Mouse (Mus musculus) kidney, postnatal 36 days (tissue): ENCODE measurements around the gene Stat3.

Experiments
- DNase-seq, 2 experiments: peaks; one replicate each; pipeline ENCODE4 v3.0.0; 2021 to 2022; ENCODE audit warnings: mixed read lengths in 2 of 2

Gene Stat3

DNA sequence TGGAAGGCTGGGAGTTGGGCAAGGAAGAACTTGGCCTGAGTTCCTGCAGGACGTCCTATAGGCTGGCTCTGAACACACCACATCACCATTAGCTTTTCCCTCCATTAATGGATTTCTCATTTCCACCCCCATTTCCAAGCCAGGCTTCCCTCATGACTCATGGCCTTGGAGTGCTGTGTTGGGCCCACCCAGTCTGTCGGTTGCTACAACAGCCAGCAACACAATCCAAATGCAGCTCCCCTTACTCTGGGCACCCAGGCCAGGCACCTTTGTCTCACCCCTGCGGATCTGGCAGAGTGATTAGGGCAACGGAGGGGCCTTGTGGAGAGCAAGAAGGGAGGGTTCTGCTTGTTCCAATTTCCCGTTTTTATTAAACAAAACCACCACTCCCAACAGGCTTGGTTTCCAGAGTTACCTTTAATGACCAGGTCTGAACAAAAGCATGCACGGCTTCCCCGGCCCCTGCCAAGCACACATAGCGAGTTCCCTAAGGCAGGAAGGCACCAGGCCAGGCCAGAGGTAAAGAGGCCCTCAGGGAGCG lies 23.1 kb upstream of the Stat3 start:
- no peak for DNase-seq

DNA sequence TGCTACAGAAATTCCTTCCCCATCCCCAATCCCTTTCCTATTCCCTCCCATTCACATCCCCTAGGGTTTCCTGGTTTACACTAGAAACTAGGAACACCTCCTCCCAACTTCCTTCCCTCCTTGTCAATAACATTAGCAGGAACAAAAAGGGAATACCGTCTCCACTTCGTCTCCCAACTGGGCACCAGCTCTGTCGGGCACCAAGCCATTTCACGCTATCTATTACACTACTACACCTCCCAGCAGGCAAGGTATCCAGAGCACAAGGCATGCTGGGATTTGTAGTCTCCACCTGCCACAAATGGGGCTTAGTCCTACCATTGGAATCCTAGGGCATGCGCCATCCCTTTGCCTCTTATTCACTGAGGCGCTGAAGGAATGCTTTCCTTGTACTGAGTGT lies 21.2 kb upstream of the Stat3 start:
- DNase-seq = peak; percentile 84 to 85

DNA sequence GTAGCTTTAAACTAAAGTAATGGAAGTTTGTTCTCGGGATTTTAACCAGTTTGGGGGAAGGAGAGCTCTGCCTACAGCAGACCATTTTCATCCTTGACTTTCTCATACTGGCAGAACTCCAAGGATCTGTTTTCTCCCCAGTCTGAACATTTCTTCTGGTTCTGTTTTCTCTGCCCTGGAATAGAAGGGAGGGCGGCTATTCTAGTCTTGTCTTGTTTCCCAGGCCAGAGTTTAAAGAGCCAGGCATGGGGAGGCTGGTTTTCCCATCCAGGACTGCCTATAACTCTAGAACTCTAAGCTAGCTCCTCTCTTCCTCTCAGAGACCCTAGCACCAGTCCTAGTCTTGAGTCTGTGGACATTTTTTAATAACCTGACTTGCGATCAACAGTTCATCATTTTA lies 20.5 kb upstream of the Stat3 start:
- no peak for DNase-seq

DNA sequence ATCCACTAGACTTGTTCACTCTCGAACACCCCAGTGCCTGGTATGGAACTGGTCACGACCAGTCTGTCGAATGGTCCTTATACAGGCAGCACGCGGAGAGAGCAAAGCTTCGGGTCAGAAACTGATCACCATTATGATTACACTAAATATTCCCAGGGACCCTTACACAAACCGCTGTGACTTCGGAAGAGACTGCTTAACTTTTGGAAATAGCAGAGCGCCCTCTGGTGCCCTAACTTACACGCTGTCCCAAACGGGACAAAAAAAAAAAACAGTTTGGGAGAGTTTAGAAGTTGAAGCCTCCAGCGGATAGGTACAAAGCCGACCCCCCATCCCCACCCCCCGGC lies 20.1 kb upstream of the Stat3 start:
- peak; percentile 69 to 88 for DNase-seq

DNA sequence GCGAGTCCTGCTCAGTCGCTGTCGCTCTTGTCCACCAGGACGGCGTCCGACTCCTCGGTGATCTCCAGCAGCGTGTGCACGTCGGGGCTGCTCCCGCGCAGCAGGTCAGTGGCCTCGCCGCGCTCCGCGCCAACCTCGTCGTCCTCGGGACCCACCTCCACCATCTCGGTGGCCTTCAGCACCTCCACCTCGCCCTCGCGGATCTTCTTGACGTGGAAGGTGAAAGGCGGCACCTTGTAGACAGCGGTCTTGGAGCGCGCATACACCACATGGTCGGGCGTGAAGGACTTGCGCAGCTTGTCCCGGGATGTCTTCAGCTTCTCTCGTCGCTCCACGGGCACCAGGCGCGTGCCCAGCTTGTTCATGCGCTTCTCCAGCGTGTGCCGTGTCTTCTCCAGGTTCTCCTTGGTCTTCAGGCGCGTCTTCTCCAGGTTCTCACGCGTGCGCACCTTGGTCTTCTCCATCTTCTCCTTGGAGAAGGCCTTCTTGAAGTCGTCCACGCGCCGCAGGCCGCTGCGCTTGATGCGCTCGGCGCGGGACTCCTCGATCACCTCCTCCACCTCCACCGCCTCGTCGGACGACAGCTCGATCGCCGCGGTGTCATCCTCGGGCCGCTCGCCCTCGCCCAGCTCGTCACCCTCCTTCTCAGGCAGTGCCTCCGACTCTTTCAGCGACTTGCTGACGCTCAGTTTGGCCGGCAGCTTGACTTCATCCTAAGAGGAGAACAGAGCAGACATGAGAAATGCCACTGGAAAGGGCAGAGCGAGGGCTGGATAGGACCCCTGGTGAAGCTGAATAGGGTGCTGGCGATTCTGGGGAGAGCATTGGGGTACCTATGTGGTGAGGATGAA lies 19.5 kb upstream of the Stat3 start:
- DNase-seq = peak in 1 of 2 experiments; percentile 27

DNA sequence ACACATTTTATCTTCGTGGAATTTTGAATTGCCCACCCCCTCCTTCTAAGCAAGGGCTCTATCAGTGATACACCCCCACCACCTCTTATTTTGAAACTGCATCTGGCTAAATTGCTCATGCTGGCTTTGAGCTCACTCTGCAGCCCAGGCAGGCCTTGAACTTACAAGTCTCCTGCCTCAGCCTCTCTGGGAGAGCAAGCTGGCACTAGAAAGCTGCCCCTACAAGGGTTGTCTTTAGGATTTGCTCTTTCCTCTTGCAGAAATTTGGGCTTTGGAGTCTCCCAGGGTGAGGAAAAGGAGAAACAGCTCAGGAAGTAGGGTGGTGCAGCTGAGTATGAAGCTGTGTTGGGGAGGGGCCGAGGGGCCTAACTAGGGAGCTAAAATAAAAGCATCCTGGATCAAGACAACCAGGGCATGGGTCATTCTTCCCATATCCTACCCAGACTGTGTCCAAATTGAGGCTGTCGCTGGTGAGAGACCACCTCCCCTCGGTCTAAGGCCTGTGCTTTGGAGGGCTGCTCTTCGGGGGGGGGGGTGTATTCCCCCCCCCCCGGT lies 18.7 kb upstream of the Stat3 start:
- DNase-seq = no peak

DNA sequence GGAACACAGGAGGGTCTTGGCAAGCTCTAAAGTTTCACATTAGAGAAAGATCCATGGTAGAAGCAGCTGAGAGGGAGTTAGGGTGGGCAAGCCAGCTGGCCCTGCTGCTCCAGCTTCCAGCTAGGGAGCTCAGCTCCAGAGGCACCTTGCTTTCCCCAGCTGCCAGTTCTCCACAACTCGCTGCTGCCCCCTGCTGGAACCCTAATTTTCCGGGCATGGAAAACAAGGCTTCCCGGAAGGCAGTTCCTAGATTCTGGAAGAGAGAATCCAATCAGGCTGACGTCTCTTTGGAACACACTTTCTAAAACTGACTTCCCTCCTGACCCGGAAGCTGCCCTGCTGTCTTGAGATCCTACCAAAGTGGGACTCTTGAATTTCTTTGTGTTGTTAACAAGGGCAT lies 17.9 kb upstream of the Stat3 start:
- peak; percentile 90 to 98 for DNase-seq

DNA sequence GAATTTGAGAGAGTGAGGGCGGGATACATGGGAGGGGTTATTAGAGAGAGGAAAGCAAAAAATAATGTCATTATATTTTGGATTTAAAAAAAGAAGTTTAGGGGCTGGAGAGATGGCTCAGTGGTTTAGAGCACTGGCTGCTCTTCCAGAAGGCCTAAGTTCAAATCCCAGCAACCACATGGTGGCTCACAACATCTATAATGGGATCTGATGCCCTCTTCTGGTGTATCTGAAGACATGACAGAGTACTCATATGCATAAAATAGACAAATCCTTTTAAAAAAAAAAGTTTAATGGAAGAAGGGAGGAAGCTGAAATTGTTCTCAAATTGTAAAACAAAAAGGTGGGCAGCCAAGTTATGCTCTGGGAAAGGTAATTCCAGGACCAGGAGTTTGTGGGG lies 10.2 kb upstream of the Stat3 start:
- DNase-seq = no peak

DNA sequence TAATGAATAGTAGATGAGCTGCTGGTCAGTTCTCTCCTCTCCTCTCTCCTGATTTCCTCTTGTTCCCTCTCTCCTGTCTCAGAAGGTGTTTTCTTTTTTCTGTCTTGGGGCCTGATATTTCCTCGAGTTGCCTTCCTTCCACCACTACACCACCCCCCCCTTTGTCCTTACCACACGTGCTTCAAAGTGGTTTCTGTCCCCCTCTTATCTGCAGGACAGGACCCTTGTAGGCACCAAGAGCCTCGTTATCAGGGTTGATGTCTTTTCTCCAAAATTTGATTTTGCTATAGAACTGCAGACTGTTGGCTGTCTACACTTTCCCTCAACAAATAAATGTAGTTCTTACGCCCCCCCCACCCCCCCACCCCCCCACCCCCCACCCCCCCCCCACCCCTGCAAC lies 9.0 kb upstream of the Stat3 start:
- DNase-seq = no peak

DNA sequence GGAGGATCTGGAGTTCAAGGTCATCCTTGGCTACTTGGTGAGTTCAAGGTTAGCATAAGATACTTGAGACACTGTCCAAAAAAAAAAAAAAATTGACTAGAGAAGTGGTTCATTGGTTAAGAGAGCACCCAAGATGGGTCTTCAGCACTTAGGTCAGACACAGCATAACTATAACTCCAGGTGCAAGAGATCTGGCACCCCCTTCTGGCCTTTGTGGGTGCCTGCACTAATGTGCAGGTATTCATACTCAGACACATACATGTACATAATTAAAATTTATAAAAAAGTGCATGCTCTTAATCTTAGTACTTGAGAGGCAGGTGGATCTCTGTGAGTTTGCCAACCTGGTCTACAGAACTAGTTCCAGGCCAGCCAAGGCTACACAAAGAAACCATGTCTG lies 8.2 kb upstream of the Stat3 start:
- peak in 1 of 2 experiments; percentile 34 for DNase-seq

DNA sequence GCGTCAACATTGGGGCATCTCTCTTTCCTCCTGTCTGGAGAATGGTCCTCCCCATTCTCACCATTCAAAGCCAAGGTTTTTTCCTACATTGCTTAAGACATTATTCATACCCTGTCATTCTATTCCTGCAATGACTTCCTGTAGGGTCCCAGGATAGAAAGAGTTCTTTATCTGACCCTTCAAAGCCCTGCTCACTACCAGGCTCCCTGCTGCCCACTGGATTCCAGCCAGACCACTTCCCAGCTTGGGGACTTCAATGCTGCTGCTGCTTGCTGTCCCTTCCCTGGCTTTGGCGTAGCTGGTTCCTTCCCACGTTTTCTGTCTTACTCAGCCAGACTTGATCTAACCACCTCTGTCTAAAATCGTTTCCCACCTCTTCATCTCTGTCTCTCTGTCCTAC lies 7.5 kb upstream of the Stat3 start:
- DNase-seq = peak in 1 of 2 experiments; percentile 62

DNA sequence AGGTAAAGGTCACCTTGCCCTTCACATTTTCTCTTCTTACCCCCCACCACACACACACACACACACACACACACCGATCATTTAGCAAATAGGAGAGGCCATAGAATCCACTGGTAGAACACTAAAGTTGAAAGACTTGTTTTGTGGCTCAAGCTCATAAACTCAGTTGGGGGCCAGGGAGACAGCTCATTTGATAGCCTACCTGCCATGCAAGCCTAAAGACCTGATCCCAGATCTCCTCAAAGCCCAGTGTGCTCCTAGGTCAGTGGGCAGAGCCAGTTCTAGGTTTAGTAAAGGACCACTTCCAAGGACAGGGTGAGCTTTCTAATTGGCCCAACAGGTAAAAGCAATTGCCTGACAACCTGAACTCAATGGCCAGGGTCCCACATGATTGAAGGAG lies 3.0 kb upstream of the Stat3 start:
- DNase-seq = no peak

DNA sequence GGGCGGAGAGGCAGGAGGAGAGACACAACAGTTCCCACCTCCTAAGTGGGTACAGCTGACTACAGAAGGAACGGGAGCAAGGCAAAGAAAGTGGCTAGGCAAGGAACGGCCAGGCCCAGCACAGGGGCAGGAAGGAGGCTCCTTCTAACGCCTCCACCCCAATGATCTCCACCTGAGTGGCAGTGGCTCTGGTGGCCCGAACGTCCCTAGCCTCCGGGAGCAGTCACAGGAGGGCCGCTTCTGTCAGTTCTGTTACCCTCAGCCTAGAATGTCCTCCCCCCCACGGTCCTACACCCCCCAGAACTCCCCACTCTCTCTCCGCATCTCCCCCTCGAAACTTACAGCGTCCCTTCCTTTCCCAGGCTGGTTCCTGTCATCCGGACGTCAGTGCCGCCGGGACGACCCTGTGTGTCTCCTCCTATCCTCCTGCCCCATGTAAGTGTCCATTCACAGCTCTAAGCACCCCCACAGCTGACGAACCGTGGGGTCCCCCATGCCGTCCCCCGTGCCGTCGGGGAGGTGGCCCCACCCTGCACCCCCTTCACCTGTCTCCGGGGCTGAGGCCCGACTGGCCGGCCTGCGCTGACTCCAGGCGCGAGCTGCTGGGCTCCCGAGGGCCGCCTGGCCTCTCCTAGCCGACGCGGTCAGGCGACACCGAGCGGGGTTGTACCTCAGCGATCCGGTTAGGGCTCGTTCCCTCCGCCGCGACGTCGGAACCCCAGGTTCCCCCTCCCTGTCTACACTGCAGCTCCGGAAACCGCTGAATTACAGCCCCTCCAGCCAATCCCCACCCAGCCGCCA lies 429 bp downstream of the Stat3 start:
- peak; percentile 36 to 57 for DNase-seq

DNA sequence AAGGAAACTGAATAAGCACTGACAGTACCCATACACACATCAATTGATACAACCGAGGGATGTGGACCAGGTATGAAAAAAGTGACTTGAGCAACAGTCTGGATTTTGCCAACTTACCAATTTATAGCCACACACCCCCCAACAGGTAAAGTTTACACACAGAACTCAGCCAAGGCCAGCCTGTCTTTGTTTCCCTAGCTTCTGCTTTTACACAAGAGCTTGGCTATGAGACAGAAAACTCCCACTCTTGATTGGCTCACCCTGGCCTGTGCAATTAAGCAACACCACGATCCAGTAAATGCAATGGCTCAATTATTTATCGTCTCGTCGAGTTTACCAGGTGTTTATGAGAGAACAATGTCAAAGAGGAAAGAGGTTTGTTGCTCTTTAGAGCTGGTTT lies 1.2 kb downstream of the Stat3 start:
- peak; percentile 26 to 50 for DNase-seq

DNA sequence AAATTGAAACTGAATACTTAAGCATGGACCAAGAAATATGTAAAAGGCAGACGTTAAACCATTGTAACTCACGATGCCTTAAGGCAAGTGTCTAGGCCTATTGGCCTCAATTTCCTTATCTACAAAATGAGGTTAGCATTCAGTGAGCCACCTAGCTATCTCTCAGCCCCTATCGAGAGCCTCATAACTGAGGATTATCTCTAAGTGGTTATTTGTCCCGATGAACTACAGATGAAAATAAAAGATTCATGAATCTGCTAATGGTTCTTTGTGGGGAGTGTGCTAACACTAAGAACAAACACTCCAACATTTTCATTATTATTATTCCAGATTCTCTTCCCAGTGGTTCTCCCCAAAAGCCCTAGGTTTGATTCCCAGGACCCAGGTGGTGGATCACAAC lies 2.0 kb downstream of the Stat3 start:
- DNase-seq = no peak

DNA sequence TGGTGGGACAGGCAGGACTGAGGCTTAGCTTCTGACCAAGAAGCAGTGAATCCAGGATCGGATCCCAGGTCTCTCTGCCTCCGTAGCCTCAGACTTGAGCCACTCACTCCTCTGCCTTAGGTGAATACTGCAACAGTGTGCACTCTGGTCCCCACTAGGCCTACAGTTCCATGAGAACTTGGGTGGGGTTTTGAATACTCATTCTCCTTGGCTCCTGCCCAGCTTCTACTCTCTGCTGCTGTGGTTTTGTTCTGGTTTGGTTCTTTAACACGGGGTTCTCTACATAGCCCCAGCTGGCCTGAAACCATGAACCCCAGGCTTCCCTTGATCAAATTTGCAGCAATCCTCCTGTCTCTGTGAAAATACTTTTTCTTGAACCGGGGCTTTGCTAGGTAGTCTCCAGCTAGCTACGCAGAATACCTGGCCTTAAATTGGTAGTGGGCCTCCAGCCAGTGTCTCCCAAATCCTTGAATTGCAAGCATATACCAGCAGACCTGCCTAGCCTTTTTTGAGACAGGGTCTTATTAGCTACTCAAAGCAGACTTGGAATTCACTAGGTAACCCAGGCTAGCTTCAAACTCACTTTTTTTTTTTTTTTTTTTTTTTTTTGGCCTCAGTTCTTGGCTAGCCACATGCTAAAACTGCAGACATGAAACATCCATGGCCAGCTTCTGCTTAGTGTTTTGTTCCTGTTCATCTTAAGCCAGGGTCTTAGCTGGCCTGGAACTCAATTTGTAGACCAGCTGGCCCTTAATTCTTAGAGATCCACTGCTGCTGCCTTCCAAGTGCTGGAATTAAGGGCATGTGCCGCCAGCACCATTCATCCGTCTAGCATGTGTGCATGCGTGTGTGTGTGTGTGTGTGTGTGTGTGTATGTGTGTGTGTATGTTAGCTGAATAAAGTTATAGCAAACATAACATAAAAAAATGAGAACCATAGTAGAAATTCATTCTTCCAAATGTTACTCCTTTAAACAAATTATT lies 3.7 kb downstream of the Stat3 start:
- peak; percentile 30 to 34 for DNase-seq

DNA sequence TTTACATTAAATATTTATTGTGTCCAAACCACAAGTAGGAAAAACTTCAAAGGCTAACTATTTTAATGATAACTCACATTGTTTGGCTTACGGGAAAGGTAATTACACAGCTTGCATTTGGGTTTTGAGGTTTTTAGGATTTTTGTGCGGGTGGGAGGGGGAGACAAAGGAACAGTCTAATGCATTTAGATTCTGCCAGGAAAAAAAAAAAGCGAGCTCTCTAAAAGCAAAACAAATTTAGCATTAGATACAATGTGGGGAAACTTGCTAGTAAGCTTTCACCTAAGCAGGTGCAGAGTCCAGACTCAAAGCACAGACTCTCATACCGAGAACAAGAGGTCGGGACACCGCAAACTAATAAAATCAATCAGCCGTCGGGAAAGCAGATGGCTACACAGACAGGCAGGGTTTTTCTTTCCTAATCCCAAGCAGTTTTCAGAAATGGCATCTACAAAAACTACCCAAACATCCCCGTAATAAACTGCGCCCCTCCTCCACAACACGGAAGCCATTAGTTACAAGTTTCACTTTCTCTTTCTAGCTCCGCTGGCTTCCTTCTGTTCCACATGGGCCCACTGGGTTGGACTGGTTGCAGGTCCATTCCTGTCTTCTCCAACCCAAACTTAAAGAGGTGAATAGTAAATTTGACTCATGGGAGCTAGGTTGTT lies 8.0 kb downstream of the Stat3 start:
- DNase-seq = peak; percentile 66 to 72

DNA sequence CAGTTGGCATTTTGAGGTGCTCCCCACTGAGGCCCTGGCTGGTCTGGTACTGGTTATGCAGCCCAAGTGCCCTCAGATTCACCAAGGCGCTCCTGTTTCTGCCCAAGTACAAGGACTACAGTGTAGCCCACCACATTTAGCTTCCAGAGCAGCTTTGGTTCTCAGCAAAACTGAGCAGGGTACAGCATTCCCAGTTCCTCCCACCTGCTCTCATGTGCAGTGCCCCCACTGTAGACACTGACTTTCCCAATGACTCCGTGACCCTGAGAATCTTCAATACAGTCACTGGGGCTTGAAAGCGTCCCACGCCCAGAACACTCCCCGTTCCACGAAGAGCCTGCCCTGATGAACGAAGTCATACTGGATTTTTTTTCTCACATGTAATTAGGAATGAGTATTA lies 8.7 kb downstream of the Stat3 start:
- DNase-seq = no peak

DNA sequence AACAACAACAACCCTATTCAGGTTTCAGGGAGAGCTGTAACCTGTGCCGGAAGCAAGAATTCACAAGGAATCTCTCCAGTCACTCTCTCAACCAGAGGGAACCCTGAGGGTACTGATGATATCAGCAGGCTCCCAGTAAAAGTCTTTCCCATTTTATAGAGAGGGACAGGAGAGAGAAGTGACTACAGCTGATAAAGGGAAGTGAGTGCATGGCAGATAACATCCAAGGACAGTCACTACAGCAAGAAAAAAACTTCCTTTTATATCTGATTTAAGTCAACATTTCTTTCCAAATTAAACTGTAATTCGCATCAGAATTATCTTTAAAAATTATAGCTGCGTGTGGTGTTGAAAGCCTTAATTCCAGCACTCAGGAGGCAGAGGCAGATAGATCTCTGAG lies 12.0 kb downstream of the Stat3 start:
- DNase-seq = no peak

DNA sequence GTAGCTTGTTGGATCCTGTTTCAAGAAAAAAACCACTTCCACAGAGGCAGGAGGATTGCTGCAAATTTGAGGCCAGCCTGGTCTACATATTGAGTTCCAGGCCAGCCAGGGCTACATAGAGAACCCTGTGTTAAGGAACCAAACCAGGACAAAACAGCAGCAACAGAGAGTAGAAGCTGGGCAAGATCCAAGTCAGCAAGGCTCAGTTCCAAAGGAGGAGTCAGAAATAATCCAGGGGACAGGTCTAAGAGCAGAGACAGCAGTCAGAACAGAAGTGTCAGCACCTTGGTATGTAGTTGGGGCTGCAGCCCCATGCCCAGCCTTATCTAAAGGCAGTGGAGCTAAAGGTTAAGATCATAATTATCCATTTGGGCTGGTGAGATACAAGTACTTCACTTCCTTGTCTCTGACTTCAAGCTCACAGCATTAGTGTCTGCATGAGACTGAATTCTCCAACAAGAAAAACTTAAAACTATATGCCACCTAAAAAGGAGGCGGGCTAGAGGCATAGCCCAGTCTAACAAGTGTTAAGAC lies 14.9 kb downstream of the Stat3 start:
- DNase-seq = no peak

DNA sequence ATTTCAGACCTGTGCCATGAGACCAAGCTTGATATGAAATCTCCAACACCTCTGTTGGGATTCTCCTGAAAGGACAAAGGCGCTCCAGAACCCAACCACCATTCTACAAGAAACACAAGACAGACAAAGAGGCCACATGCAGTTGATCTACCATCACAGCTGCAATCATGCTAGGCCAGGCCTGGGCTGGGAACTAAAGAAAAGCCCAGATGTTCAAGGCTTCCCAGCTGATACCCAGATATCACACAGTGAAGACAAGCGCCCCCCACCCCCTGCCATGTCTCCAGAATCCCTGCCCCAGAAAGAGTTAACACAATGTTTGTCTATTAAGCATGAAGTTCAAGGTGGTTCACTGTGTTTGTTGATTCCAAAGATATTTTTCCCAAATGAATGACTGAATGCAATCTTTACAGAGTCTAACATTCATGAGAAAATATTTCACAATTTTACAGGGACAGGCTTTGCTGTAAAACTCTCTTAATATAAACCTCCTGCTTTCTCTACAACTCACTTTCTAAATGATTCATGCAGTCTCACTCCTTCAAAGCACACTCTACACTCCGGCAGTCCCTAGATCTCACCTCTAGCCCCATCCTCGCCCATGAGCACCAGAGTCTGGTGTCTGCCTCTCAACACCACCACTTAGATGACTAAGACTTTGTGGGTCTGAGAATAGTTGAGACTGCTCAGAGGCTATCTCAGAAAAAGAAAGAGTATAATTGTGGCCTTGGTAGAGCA lies 18.3 kb downstream of the Stat3 start:
- DNase-seq = no peak
